Mouse (Mus musculus): ENCODE data around the gene Ccl1.

Ccl1 gene

GRCm38 (mm10) chr11:82305590-82305989, at the start of gene Ccl1:
Gene Ccl1 (minus strand): TSS chr11:82305690.
- DNase-seq = no peak

DNA sequence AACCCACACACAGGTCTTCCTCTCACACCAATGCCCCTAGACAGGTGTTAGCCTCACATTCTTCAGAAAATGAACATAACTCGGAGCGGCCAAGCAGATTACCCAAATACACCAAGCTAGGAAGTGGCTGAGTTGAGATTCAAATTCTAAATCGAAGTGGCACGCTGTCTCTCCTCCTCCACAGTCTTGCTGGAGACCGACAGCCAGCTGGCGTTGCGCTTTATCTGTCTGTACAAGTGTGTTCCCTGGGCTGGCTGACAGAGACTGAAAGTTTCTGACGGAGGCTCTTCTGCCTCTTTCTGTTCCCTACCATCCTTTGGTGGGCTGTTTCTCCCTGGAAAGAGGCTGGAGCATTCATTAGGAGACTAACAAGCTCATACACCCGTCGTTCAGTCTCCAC, 45.5 kb upstream of the Ccl1 start:
- no peak for DNase-seq

DNA sequence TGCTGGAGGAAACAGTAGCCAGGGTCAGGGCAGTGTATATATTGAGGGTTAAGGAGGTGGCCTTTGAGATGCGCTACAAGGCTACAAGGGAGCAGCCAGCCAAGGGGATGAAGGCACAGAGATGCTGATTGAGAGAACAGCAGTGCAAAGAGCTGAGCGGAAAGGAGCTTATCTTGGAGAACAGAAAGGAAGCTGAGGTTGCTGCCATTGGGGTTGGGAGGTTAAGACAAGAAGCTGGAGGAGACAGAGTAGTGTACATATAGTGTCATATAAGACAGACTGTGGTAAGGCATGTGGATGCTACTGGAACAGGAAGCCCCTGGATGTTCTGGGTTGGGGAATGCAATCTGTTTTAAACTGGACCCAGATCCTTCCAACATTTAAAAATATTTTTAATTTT, 35.4 kb upstream of the Ccl1 start:
- DNase-seq = no peak

DNA sequence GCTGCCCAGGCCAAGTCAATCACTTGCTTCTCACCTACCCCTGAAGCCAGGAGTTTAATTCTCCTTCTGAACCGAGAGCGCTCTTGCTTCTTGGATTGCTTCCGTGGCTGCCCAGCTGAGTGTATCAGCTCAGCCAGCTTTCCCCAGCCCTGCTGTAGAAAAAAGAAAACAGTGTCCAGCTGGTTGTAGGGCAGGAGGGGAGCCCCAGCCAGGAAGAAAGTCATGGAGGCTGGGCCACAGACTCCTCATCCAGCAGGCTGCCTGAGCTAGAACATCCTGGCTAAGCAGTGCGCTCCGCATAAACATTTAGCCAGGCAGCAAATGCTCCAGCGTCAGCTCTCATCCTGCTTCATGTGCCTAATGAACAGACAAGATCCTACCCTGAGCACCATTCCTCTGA, 34.9 kb upstream of the Ccl1 start:
- no peak for DNase-seq

- peak; percentile 58 for DNase-seq
These were observed 34.5 kb upstream of the Ccl1 start for GRCm38 (mm10) chr11:82339921-82340401.

- DNase-seq = peak; percentile 64
These were observed 7.7 kb upstream of the Ccl1 start for GRCm38 (mm10) chr11:82313153-82313552.

GRCm38 (mm10) chr11:82310336-82311045, 5.0 kb upstream of the Ccl1 start:
- peak; percentile 7 for DNase-seq

DNA sequence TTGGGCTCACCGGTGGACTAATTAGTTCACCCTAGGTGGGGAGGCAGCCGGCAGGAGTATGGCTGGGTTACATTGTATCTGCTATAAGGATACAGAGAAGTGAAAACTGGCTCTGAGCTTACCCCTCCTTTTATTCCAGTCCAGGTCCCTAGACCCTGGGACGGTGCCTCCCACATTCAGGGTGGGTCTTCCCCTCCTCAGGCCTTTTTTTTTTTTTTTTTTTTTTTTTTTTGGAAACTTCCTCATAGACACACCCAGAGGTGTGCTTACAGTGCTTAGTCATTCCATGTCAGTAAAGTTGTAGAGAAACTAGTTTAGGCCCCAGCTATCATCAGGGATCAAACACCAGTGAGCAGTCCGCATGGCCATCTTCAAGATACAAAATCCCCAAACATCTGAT, 7.6 kb downstream of the Ccl1 start:
- DNase-seq = no peak

- no peak for DNase-seq
These were observed 14.6 kb downstream of the Ccl1 start for GRCm38 (mm10) chr11:82290841-82291240.

DNA sequence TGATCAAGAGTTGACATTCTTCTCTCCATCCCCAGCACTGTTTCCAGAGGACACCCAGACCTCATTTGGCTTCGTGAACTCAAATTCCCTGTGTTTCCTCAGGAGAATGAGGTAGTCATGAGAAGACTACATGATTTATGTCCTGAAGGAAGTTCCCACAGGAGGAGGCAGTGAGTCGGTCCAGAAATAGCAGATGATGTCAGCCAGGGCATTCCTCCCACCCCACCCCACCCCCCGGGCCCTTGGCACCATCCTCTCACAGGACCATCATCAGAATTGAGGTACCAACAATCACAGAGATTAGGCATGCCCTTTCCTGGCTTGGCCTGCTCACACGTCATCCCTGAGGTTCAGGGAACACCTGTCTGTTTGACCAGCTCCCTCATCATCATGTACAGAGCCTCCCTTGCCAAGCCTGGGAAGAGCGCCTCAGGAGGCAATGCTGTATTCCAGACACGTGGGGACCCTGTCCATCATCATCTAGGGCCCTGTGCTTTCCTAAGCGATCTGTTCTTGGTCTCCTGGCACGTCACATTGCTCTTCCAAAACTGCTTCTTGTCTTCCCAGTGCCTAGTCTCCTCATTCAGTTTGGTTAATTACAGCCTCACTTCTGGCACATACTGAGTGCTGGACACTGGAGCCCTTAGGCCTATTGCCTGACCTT, 31.2 kb downstream of the Ccl1 start:
- DNase-seq = no peak

- DNase-seq = no peak
These were observed 46.4 kb downstream of the Ccl1 start for GRCm38 (mm10) chr11:82259131-82259530.

GRCm38 (mm10) chr11:82255601-82256000, 49.9 kb downstream of the Ccl1 start:
- DNase-seq = peak; percentile 72

- no peak for DNase-seq
These were observed 52.1 kb downstream of the Ccl1 start for GRCm38 (mm10) chr11:82253421-82253820.

DNA sequence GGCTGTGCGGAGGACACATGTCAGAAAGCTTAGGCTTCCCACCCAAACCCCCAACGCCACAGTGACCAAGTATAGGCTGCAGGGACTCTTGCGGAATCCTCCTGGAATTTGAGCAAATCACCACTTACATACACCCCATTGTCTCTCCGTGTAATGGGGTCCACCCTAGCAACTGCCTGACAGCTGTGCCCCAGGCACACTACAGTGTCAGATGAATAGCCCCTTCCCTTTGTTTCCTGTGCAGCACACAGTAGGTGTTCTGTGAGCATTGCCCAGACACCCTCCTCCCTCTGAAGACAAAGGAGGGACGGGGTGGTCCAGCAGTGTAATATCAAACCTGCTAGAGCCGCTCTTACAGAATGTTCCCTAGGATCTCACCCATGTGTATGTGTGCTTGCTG, 54.2 kb downstream of the Ccl1 start:
- DNase-seq = no peak

DNA sequence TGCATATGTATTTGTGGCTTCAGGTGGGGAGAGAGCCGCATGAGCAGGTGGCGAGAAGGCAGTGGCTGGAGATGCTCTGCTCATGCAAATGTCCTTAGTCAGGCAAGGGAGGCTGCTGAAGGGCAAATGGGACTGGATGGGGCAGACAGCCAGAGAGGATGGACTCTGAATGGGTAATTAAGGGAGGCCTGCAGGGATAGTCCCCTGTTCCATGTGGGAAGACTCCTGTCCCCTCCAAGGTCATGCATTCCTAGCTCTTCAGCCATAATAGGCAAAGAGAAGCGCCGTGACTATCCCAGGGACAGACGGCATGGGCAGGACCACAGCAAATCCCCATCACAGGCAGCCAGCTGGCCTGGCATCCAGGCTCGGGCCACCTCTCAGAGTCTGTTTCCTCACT, 55.5 kb downstream of the Ccl1 start:
- no peak for DNase-seq

DNA sequence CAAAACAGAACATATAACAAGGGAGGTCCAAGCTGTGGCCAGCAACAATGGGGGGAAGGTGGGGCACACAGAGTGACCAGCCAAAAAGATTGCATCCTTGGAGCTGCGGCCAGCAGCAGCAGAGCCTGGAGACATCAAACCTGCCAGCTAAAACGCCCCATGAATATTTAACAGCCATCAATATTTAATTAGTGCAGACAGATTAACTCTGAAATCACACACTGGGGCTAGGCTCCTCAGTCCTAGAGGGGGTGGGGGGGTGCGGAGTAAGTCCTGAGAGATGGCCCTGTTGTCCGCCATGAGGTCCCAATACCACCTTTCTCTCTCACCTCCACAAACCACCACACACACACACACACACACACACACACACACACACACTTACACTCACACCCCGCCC, 68.1 kb downstream of the Ccl1 start:
- DNase-seq = no peak

GRCm38 (mm10) chr11:82235551-82236207, 69.8 kb downstream of the Ccl1 start:
- DNase-seq = peak; percentile 81

- no peak for DNase-seq
These were observed 71.5 kb downstream of the Ccl1 start for GRCm38 (mm10) chr11:82233991-82234390.

DNA sequence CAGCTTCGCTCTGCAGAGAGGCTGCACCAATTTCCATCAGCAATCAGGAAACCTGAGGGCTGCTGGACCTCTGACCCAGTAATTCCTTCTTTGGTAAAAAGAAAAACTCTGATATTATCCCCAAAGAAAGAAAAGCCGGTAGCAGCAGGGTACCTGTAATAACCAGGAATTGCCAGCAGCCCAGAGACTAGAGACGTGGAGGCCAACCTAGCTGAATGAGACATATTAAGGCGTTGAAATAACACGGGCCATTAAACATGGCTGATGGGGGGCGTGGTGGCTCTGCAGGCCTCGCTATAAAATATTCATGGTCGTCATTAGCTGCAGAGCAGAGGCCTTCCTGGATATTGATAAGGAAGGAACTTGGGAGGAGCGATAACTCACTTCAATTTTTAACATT, 78.5 kb downstream of the Ccl1 start:
- DNase-seq = peak; percentile 20

GRCm38 (mm10) chr11:82225936-82226335, 79.6 kb downstream of the Ccl1 start:
- no peak for DNase-seq

DNA sequence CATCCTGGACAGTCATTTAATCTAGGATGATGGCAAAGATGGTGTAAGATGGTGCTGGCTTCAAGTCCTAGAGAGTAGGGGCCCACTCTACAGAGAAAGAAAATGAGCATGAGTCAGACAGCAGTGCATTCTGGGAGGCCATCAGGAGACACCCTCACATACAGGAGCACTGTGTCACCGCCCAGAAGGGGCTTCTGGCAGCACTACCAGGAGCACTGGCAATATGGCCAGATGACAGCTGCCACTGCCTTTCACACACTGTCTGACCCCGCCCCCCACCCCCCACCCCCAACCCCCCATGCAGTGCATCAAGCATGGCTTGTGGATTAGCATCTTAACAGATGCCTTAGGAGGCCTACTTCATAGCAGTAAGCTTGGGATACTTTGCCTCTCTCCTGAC, 89.0 kb downstream of the Ccl1 start:
- DNase-seq = no peak

GRCm38 (mm10) chr11:82214405-82214804, 91.1 kb downstream of the Ccl1 start:
- DNase-seq = no peak

DNA sequence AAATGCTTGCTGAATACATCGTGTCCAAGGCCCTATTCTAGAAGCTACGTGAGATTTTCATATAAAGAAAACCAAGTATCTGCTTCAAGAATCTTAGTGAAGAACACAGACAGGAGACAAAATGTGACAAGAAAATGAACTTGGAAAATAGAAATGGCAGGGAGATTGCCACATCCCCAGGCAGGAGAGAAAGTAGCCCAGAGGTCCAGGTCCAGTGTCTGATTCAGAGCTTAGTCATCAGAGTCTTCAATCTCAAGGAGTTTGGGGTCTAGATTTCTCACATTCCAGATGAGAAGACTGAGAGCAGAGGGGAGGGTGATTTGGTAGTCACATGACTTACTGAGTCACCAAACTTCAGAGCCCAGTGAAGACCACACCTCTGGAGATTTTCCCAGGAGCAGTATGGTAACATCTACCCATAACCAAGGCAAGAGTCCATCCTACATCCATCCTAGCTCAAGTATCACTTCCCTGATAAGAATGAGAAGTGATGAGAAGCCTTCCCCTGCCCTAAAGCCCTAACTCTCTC, 98.5 kb downstream of the Ccl1 start:
- DNase-seq = no peak

DNA sequence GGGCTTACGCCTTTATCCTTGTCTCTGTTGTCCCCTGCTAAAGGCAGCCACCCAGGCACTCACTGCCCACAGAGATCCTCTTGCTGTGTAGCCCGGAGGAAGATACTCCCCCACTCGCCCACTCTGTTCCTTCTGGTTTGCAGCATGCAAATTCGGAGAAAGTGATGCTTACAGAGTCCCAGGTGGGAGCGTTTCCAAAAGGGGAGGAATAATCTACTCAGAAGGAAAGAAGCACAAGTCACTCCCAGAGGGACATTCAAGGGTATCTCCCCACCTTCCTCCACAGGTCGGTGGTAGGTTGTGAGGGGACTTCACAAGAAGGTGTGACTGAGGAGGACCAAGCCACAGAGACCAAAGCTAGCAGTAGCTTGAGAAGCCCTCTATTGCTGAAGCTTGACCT, 100.3 kb downstream of the Ccl1 start:
- no peak for DNase-seq

Data from embryo, embryonic 11 days (tissue).